Mouse (Mus musculus): ENCODE results near the gene Gm28035. TPM values are rescaled to one million over a fixed set of nuclear protein-coding genes. Genes with fewer than 3 reads are reported as not detected.

Gene Gm28035
- polyA plus RNA-seq, 1 experiment from 2014 or later, result 0.36 TPM

- Histone ChIP-seq H3K36me3 (ENCODE audit: poor library complexity, severe bottlenecking) (peaks cover 98% of the 10 kb centered on the region), H3K4me1 (no peaks in the 10 kb centered on the region), H3K9me3 (replicated peaks) (no peaks in the 10 kb centered on the region), H3K27me3 (no peaks in the 10 kb centered on the region), H3K4me3 (no peak overlapping the region), H3K4me2 (no peak overlapping the region), H3K9ac (no peak overlapping the region), H3K27ac (no peak overlapping the region)
- WGBS, result 92% methylated on average over 5 of the region's 5 CpGs
- ATAC-seq, result no peak
These were observed 84.9 kb downstream of the Gm28035 start for GRCm38 (mm10) chr2:30325296-30325695.

- H3K9me3 ChIP-seq (replicated peaks), result no peaks in the 10 kb centered on the region
- H3K27me3 ChIP-seq, result no peaks in the 10 kb centered on the region
- H3K4me3 ChIP-seq, result no peak overlapping the region
- no peak for ATAC-seq
- H3K27ac ChIP-seq, result no peak overlapping the region
- 94% methylated on average over 7 of the region's 7 CpGs for whole genome bisulfite sequencing
- no peaks in the 10 kb centered on the region for H3K4me1 ChIP-seq
- H3K4me2 ChIP-seq, result no peak overlapping the region
- H3K9ac ChIP-seq, result no peak overlapping the region
- H3K36me3 ChIP-seq (ENCODE audit: poor library complexity, severe bottlenecking), result peaks cover 98% of the 10 kb centered on the region
These were observed 86.9 kb downstream of the Gm28035 start for GRCm38 (mm10) chr2:30327276-30327675.

GRCm38 (mm10) chr2:30328791-30329190 is 88.4 kb downstream of the Gm28035 start:
- Histone ChIP-seq H3K4me2 (no peak overlapping the region), H3K27me3 (no peaks in the 10 kb centered on the region), H3K4me1 (no peaks in the 10 kb centered on the region), H3K36me3 (ENCODE audit: poor library complexity, severe bottlenecking) (peaks cover 98% of the 10 kb centered on the region), H3K9ac (no peak overlapping the region), H3K9me3 (replicated peaks) (no peaks in the 10 kb centered on the region), H3K4me3 (no peak overlapping the region), H3K27ac (no peak overlapping the region)
- ATAC-seq, result no peak
- WGBS, result 91% methylated on average over 3 of the region's 3 CpGs

Other genes with a start within 250 kb of the Gm28035 start
- gene Wdr34, start 191.7 kb upstream of the Gm28035 start, polyA plus RNA-seq (2015; fragmentation: Nextera tagmentation; extraction: Ambion mirVana), result 50.8 and 57.2 TPM in 2 replicates
- 587 and 610 TPM in 2 replicates for gene Set, start 183.2 kb upstream of the Gm28035 start, polyA plus RNA-seq (2015; fragmentation: Nextera tagmentation; extraction: Ambion mirVana)
- 5.7 and 6.7 TPM in 2 replicates for gene Pkn3, start 162.9 kb upstream of the Gm28035 start, polyA plus RNA-seq (2015; fragmentation: Nextera tagmentation; extraction: Ambion mirVana)
- gene Zdhhc12, start 146.9 kb upstream of the Gm28035 start, polyA plus RNA-seq (2015; fragmentation: Nextera tagmentation; extraction: Ambion mirVana), result 21.0 and 21.2 TPM in 2 replicates
- 10.5 and 10.9 TPM in 2 replicates for gene Zer1, start 116.0 kb upstream of the Gm28035 start, polyA plus RNA-seq (2015; fragmentation: Nextera tagmentation; extraction: Ambion mirVana)
- 12.3 and 14.1 TPM in 2 replicates for gene Tbc1d13, start 106.8 kb upstream of the Gm28035 start, polyA plus RNA-seq (2015; fragmentation: Nextera tagmentation; extraction: Ambion mirVana)
- 9.5 and 10.4 TPM in 2 replicates for gene Endog, start 69.1 kb upstream of the Gm28035 start, polyA plus RNA-seq (2015; fragmentation: Nextera tagmentation; extraction: Ambion mirVana)
- 62.1 and 71.1 TPM in 2 replicates for gene Spout1, start 62.1 kb upstream of the Gm28035 start, polyA plus RNA-seq (2015; fragmentation: Nextera tagmentation; extraction: Ambion mirVana)
- 11.6 and 12.4 TPM in 2 replicates for gene Kyat1, start 34.7 kb upstream of the Gm28035 start, polyA plus RNA-seq (2015; fragmentation: Nextera tagmentation; extraction: Ambion mirVana)
- 57.9 and 58.3 TPM in 2 replicates for gene Lrrc8a, start 2.9 kb upstream of the Gm28035 start, polyA plus RNA-seq (2015; fragmentation: Nextera tagmentation; extraction: Ambion mirVana)
- gene Phyhd1, start 25.6 kb downstream of the Gm28035 start, polyA plus RNA-seq (2015; fragmentation: Nextera tagmentation; extraction: Ambion mirVana), result 5.3 and 6.8 TPM in 2 replicates
- gene Gm28038, start 40.5 kb downstream of the Gm28035 start, polyA plus RNA-seq (2015; fragmentation: Nextera tagmentation; extraction: Ambion mirVana), result not detected in 2 replicates
- gene Dolk, start 45.8 kb downstream of the Gm28035 start, polyA plus RNA-seq (2015; fragmentation: Nextera tagmentation; extraction: Ambion mirVana), result 28.0 and 30.6 TPM in 2 replicates
- 24.9 and 32.7 TPM in 2 replicates for gene Nup188, start 45.8 kb downstream of the Gm28035 start, polyA plus RNA-seq (2015; fragmentation: Nextera tagmentation; extraction: Ambion mirVana)
- gene Sh3glb2, start 118.8 kb downstream of the Gm28035 start, polyA plus RNA-seq (2015; fragmentation: Nextera tagmentation; extraction: Ambion mirVana), result 100 and 126 TPM in 2 replicates
- gene Miga2, start 123.7 kb downstream of the Gm28035 start, polyA plus RNA-seq (2015; fragmentation: Nextera tagmentation; extraction: Ambion mirVana), result 22.4 and 23.5 TPM in 2 replicates
- 53.0 and 56.7 TPM in 2 replicates for gene Dolpp1, start 151.7 kb downstream of the Gm28035 start, polyA plus RNA-seq (2015; fragmentation: Nextera tagmentation; extraction: Ambion mirVana)
- gene Crat, start 175.2 kb downstream of the Gm28035 start, polyA plus RNA-seq (2015; fragmentation: Nextera tagmentation; extraction: Ambion mirVana), result 16.3 and 21.0 TPM in 2 replicates
- 126 and 141 TPM in 2 replicates for gene Ptpa, start 175.5 kb downstream of the Gm28035 start, polyA plus RNA-seq (2015; fragmentation: Nextera tagmentation; extraction: Ambion mirVana)
- gene Ier5l, start 233.7 kb downstream of the Gm28035 start, polyA plus RNA-seq (2015; fragmentation: Nextera tagmentation; extraction: Ambion mirVana), result 1.7 and 2.6 TPM in 2 replicates

Data from forebrain, embryonic 13.5 days (tissue).